Mouse (Mus musculus) liver, embryonic 14.5 days (tissue): ENCODE data around the gene Prcd. TPM values are rescaled to one million over a fixed set of nuclear protein-coding genes. Genes with fewer than 3 reads are reported as not detected.
"Not testable (repeated sequence)": the region's sequence is repeated elsewhere in the genome, so short reads cannot be mapped to it uniquely, and the experiment has no call there.

Experiments
- ATAC-seq: fragments of 200-750 bp; cut with Nextera tagmentation; 2 replicates; pipeline ENCODE4 v1.8.0; 2017; ENCODE audit warnings: moderate number of reproducible peaks, mild to moderate bottlenecking, moderate library complexity; ENCODE audit not compliant: insufficient read depth
- DNase-seq, 3 experiments: peaks; one replicate each; pipeline ENCODE4 v3.0.0-alpha.2; 2012 to 2013; ENCODE audit warnings: low read depth in 3 of 3, low spot score in 3 of 3
- H3K27ac ChIP-seq: fragments of 300-500 bp; sonication (generic); 2 replicates; pipeline ENCODE4 v1.5.1; 2014; ENCODE audit warnings: moderate library complexity, mild to moderate bottlenecking, control low read depth, inconsistent platforms
- H3K27me3 ChIP-seq: fragments of 300-500 bp; sonication (generic); 2 replicates; pipeline ENCODE4 v1.6.1; 2014; ENCODE audit warnings: mild to moderate bottlenecking, low read length, moderate library complexity; ENCODE audit not compliant: control insufficient read depth, insufficient read depth
- H3K36me3 ChIP-seq: fragments of 300-500 bp; sonication (generic); replicated peaks from 2 replicates; pipeline ENCODE4 v1.6.1; 2014; ENCODE audit warnings: low read depth; ENCODE audit not compliant: control insufficient read depth, insufficient read depth
- H3K4me1 ChIP-seq, 2 experiments: fragments of 200-500 bp in 1 of 2; fragments of 300-500 bp in 1 of 2; sonication (generic) in 1 of 2; replicated peaks; 2 replicates each; pipeline ENCODE4 v1.6.1; 2012 to 2014; ENCODE audit warnings: antibody characterized with exemption in 1 of 2, inconsistent platforms in 1 of 2, low read length in 1 of 2; ENCODE audit not compliant: control insufficient read depth in 2 of 2, insufficient read depth in 2 of 2
- H3K4me2 ChIP-seq: fragments of 300-500 bp; sonication (generic); 2 replicates; pipeline ENCODE4 v1.6.1; 2014; ENCODE audit warnings: low read depth, mild to moderate bottlenecking, control low read depth, moderate library complexity
- H3K4me3 ChIP-seq, 2 experiments: fragments of 200-500 bp in 1 of 2; fragments of 300-500 bp in 1 of 2; sonication (generic) in 1 of 2; 2 replicates each; pipeline ENCODE4 v1.5.1; 2012 to 2014; ENCODE audit warnings: low read depth in 2 of 2, low read length in 2 of 2, mild to moderate bottlenecking in 2 of 2, control low read depth in 1 of 2, inconsistent platforms in 1 of 2, moderate library complexity in 1 of 2; ENCODE audit not compliant: insufficient read depth in 1 of 2
- H3K9ac ChIP-seq: fragments of 300-500 bp; sonication (generic); replicated peaks from 2 replicates; pipeline ENCODE4 v1.6.1; 2014; ENCODE audit warnings: mild to moderate bottlenecking, control low read depth, moderate library complexity
- H3K9me3 ChIP-seq: fragments of 300-500 bp; sonication (generic); 2 replicates; pipeline ENCODE4 v1.6.1; 2016; ENCODE audit warnings: low read length, mixed read lengths; ENCODE audit not compliant: control insufficient read depth
- CTCF ChIP-seq: IDR thresholded peaks from 2 replicates; pipeline ENCODE4 v1.5.1; 2016; ENCODE audit warnings: antibody characterized with exemption, low read depth, control low read depth
- EP300 ChIP-seq: IDR thresholded peaks from 2 replicates; pipeline ENCODE4 v1.6.1; 2016; ENCODE audit warnings: antibody characterized with exemption, low read depth
- WGBS: fragments of 180-500 bp; shearing (Covaris S2); extraction: QIAGEN DNeasy Blood & Tissue Kit; methylation state at CpG from one replicate; pipeline ENCODE4 v1.1.7; 2014; ENCODE audit not compliant: insufficient replicate concordance; 5-methylcytosine and 5-hydroxymethylcytosine counted together
- polyA plus RNA-seq, 2 experiments: library from polyadenylated mRNA; depleted of rRNA in 1 of 2; stranded (reverse) in 1 of 2; unstranded in 1 of 2; fragments of >200 nt; fragmentation: Nextera tagmentation in 1 of 2; extraction: Ambion mirVana in 1 of 2; gene quantifications; 2 replicates each; pipeline versions ENCODE4 v1.2.1 to v1.2.3; 2012 to 2014

The Prcd gene
- polyA plus RNA-seq, 2 experiments = 0.11 to 0.19 TPM

- peaks cover 13 to 22% of the 10 kb centered on the region in 2 experiments for H3K4me1 ChIP-seq
Observed at GRCm38 (mm10) chr11:116672595-116672994, 19.3 kb downstream of the Prcd start.

GRCm38 (mm10) chr11:116673410-116673809, 20.1 kb downstream of the Prcd start:
- Histone ChIP-seq H3K27ac (peak overlapping the region; percentile 56; the same call in 1 of the 2 replicates), H3K27me3 (no peaks in the 10 kb centered on the region), H3K4me1 (peaks cover 13 to 22% of the 10 kb centered on the region in 2 experiments), H3K36me3 (peaks cover 47% of the 10 kb centered on the region), H3K9me3 (no peaks in the 10 kb centered on the region), H3K9ac (peak overlapping the region; percentile 94; the same call in 1 of the 2 replicates), H3K4me2 (peak overlapping the region; percentile 85), H3K4me3 (peak overlapping the region; percentile 79 to 94; a peak in 3 of 4 replicates)
- TF ChIP-seq EP300 (no peak), CTCF (no peak)
- WGBS = 70% methylated on average over 2 of the region's 2 CpGs
- ATAC-seq = no peak
- DNase-seq = no peak

More at GRCm38 (mm10) chr11:116672595-116672994, 19.3 kb downstream of the Prcd start:
- Histone ChIP-seq H3K36me3 (peaks cover 45% of the 10 kb centered on the region), H3K9ac (peak overlapping the region; percentile 94), H3K27ac (peak overlapping the region; percentile 56), H3K4me3 (peak overlapping the region; percentile 79 to 94), H3K9me3 (no peaks in the 10 kb centered on the region), H3K4me2 (peak overlapping the region; percentile 85), H3K27me3 (no peaks in the 10 kb centered on the region)
- ATAC-seq (no peak), DNase-seq (peak; percentile 29 to 47 (median 38))
- TF ChIP-seq EP300 (no peak), CTCF (no peak)
- WGBS = 10% methylated on average over 7 of the region's 7 CpGs

- 76% methylated on average over 7 of the region's 7 CpGs for WGBS
- no peak overlapping the region for H3K4me3 ChIP-seq
- H3K27me3 ChIP-seq = no peaks in the 10 kb centered on the region
- no peaks in the 10 kb centered on the region for H3K9me3 ChIP-seq
- H3K4me2 ChIP-seq = no peak overlapping the region
- TF ChIP-seq EP300 (no peak), CTCF (no peak)
- H3K4me1 ChIP-seq = peaks cover 11 to 17% of the 10 kb centered on the region in 2 experiments
- ATAC-seq (no peak), DNase-seq (no peak)
- H3K27ac ChIP-seq = no peak overlapping the region
- peaks cover 47% of the 10 kb centered on the region for H3K36me3 ChIP-seq
- H3K9ac ChIP-seq = no peak overlapping the region
Observed at GRCm38 (mm10) chr11:116674616-116675379, 21.5 kb downstream of the Prcd start.

GRCm38 (mm10) chr11:116675429-116675828, 22.1 kb downstream of the Prcd start:
- not testable (repeated sequence) for H3K9ac ChIP-seq, H3K27me3 ChIP-seq, H3K9me3 ChIP-seq, H3K4me3 ChIP-seq, ATAC-seq, H3K27ac ChIP-seq, H3K4me2 ChIP-seq, DNase-seq
- WGBS = 61% methylated on average over 6 of the region's 6 CpGs
- Histone ChIP-seq H3K36me3 (peaks cover 47% of the 10 kb centered on the region), H3K4me1 (peaks cover 11 to 16% of the 10 kb centered on the region in 2 experiments)

GRCm38 (mm10) chr11:116676175-116676976, 23.0 kb downstream of the Prcd start:
- H3K36me3 ChIP-seq = peaks cover 47% of the 10 kb centered on the region
- no peaks in the 10 kb centered on the region for H3K27me3 ChIP-seq
- no peak overlapping the region for H3K9ac ChIP-seq
- H3K27ac ChIP-seq = no peak overlapping the region
- peaks cover 5 to 12% of the 10 kb centered on the region in 2 experiments for H3K4me1 ChIP-seq
- H3K4me2 ChIP-seq = no peak overlapping the region
- 70% methylated on average over 14 of the region's 14 CpGs for WGBS
- H3K9me3 ChIP-seq = no peaks in the 10 kb centered on the region
- H3K4me3 ChIP-seq = no peak overlapping the region
- no peak for DNase-seq
- TF ChIP-seq EP300 = no peak
- TF ChIP-seq CTCF = no peak
- no peak for ATAC-seq
